Mouse (Mus musculus) left cerebral cortex, adult 2 months (tissue): Measurements from ENCODE around the gene Olfr694. TPM values are rescaled to one million over a fixed set of nuclear protein-coding genes. Genes with fewer than 3 reads are reported as not detected.

ENCODE experiments used
- DNase-seq, 2 experiments: peaks; one replicate each; pipeline ENCODE4 v3.0.0; 2021 to 2022; ENCODE audit warnings: low spot score in 2 of 2, mixed read lengths in 1 of 2; ENCODE audit errors: extremely low spot score in 1 of 2
- H3K27ac ChIP-seq: fragments of 200-600 bp; 2 replicates; pipeline ENCODE4 v1.8.1; 2022
- H3K4me3 ChIP-seq: fragments of 200-600 bp; 2 replicates; pipeline ENCODE4 v1.8.1; 2022
- CTCF ChIP-seq: fragments of 200-600 bp; IDR thresholded peaks from 2 replicates; pipeline ENCODE4 v1.8.1; 2022; ENCODE audit warnings: antibody characterized with exemption, mild to moderate bottlenecking, moderate library complexity
- intact Hi-C: fragments of 180-260 bp; cut with DNase I; formaldehyde crosslinking; loops from one replicate; pipeline ENCODE4 v1.15.1; 2025
- total RNA-seq, 2 experiments: library from RNA; stranded (reverse); gene quantifications; 2 replicates each; pipeline ENCODE4 v1.2.3; 2021

The Olfr694 gene
- total RNA-seq, 2 experiments from 2014 or later, result not detected

DNA sequence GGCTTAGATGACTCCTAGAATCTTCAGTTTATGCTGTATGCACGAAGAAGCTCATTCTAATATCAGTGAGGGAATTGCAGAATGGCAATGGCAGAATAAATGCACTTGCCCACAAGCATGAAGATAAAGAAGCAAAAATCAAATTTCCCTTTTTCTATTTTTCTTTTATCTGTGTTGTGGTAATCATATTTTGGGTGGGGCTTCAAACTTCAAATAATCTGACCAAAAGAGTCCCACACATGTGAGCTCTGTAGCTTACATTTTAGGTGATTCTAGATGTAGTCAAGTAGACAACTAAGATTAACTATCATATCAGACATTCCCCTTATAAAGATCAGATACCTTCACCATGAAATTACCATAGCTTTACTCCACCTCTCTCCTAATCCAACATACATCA, 41.8 kb downstream of the Olfr694 start:
- intact Hi-C loops, result no loop called here
- no peak for DNase-seq
- no peak overlapping the region for H3K4me3 ChIP-seq
- no peak overlapping the region for H3K27ac ChIP-seq
- TF ChIP-seq CTCF, result no peak

DNA sequence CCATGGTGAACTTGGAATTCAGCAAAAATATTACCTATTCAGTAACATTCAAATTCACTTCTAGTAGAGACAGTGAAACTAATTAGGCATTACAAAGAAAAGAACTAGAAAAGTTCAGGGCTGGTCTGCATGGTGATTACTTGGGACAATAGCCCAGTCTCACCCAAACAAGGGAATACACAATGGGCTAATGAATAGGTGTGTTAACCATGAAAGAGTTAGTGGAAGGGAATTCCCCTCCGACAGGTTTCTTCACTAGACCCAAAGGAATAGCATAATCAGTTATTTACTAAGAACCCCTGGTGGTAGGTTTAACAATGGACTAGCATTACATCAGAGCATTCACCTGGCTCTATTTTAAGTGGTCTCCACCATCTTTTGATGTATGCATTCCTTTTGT, 46.4 kb downstream of the Olfr694 start:
- no peak for DNase-seq
- intact Hi-C loops, result no loop called here
- no peak for TF ChIP-seq CTCF
- H3K27ac ChIP-seq, result no peak overlapping the region
- no peak overlapping the region for H3K4me3 ChIP-seq

DNA sequence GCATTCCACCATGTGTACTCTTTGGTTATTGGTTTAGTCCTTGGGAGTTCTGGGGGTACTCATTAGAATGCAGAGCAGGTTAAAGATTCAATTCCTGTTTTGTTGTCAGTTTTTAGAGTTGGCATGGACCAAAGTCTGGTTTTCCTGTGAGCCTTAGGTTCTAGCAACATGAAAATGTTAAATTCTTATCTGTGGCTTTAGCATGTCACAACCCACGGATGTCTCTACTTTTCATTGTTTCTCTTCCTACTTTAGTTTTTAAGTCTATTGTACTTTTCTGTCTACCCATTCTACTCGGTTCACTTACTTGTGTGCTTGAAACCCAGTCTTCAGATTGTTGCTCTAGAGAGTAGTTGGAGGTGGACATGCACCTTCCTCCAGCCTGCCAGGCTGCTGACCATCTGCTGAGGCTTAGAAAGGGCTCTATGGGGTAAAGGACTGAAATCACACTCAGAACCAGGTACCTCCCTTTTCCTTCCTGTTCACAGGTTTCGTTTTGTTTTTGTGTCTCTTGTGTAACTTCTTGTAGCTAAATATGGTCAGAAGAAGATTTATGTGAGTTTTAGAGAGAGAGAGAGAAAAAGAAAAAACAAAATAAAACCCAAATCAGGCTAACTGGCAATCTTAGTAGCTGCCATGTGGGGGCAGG, 47.3 kb downstream of the Olfr694 start:
- H3K27ac ChIP-seq, result no peak overlapping the region
- intact Hi-C loops, result no loop called here
- no peak overlapping the region for H3K4me3 ChIP-seq
- DNase-seq, result no peak
- TF ChIP-seq CTCF, result no peak

DNA sequence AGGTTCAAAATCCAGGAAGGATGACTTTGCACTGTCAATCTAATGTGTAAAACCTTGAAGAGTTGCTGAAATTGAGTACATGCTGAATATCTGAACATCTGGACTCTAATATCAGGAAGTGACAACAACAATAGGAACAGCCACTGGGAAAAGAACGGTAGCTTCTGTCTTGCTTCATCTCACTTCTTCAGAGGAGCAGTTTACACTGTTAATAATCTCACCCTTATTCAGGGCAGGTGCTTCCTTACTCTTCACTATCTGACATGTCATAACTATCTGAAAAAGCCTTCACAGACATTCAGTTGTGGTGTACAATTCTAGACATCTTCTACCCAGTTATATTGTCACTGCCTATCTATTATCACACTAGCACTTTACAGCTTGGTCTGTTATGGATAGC, 50.8 kb downstream of the Olfr694 start:
- DNase-seq, result no peak
- Histone ChIP-seq H3K27ac (no peak overlapping the region), H3K4me3 (no peak overlapping the region)
- intact Hi-C loops, result no loop called here
- TF ChIP-seq CTCF, result no peak

- no peak for DNase-seq
- intact Hi-C loops, result no loop called here
- Histone ChIP-seq H3K27ac (no peak overlapping the region), H3K4me3 (no peak overlapping the region)
- TF ChIP-seq CTCF, result no peak
These were observed 56.1 kb downstream of the Olfr694 start for GRCm38 (mm10) chr7:106635560-106635959.

Other genes starting within 250 kb of the Olfr694 start
- not detected for gene Olfr693, start 11.2 kb downstream of the Olfr694 start, total RNA-seq
- not detected for gene Olfr695, start 24.6 kb upstream of the Olfr694 start, total RNA-seq
- gene Olfr697, start 50.6 kb upstream of the Olfr694 start, total RNA-seq, result not detected
- not detected for gene Olfr698, start 63.6 kb upstream of the Olfr694 start, total RNA-seq
- gene Olfr699, start 101.4 kb upstream of the Olfr694 start, total RNA-seq, result not detected
- gene Olfr700, start 117.0 kb upstream of the Olfr694 start, total RNA-seq, result not detected
- gene Olfr701, start 122.3 kb upstream of the Olfr694 start, total RNA-seq, result not detected
- gene Olfr702, start 142.1 kb upstream of the Olfr694 start, total RNA-seq, result not detected
- gene Olfr703, start 151.5 kb upstream of the Olfr694 start, total RNA-seq, result not detected
- not detected for gene Olfr704, start 171.4 kb upstream of the Olfr694 start, total RNA-seq
- not detected for gene Olfr705, start 185.1 kb upstream of the Olfr694 start, total RNA-seq
- gene Olfr706, start 196.3 kb upstream of the Olfr694 start, total RNA-seq, result not detected
- not detected for gene Olfr707, start 209.4 kb upstream of the Olfr694 start, total RNA-seq
- not detected for gene Olfr1532-ps1, start 216.2 kb upstream of the Olfr694 start, total RNA-seq
- not detected for gene Olfr709-ps1, start 240.4 kb upstream of the Olfr694 start, total RNA-seq